ENCODE assay signal across 17 mouse cellular contexts in genomic region chr12:76909218-76909617, GRCm38 (mm10). TPM values are rescaled to one million over a fixed set of nuclear protein-coding genes. Genes with fewer than 3 reads are reported as not detected.
A peak's percentile ranks its signal among the peaks of the same experiment; 100 is the strongest.
DNase-seq lines count a peak whose midpoint lies in the region; ATAC-seq and TF ChIP-seq lines count a peak whose summit lies in the region.
"Had no signal": no experiment of that assay in that cellular context is flagged by ENCODE, and none has a peak within 500 bp of the region (broad histone marks: within the 10 kb centered on the region; RNA-seq: fewer than 3 reads in every experiment).

No protein-coding gene starts in this region.

- no peaks in the 10 kb centered on the region for H3K27me3 ChIP-seq in heart, embryonic 14.5 days (ENCODE audit: control insufficient read depth, insufficient read depth, low read length)
- no peaks in the 10 kb centered on the region for H3K27me3 ChIP-seq in small intestine, adult 2 months (ENCODE audit: control insufficient read depth, insufficient read depth, low read length)
- H3K27me3 ChIP-seq: hindbrain, embryonic 13.5 days; limb, embryonic 12.5 days; neural tube, embryonic 15.5 days had no signal

- H3K27ac ChIP-seq in heart, embryonic 14.5 days (replicated peaks in 1 of 2; ENCODE audit: control insufficient read depth in 1 of 2, insufficient read depth in 1 of 2, low read depth in 2 of 2, low read length in 2 of 2), result no peak overlapping the region
- peak overlapping the region; percentile 88 for H3K27ac ChIP-seq in bone marrow, adult 2 months (ENCODE audit: control insufficient read depth, insufficient read depth, low read depth, low read length, poor library complexity)
- peak overlapping the region; percentile 52 for H3K27ac ChIP-seq in small intestine, adult 2 months (ENCODE audit: insufficient read depth, low read depth, low read length)
- no peak overlapping the region for H3K27ac ChIP-seq in left cerebral cortex, adult 2 months
- H3K27ac ChIP-seq: hindbrain, embryonic 13.5 days; limb, embryonic 12.5 days; neural tube, embryonic 15.5 days had no signal

- H3K4me2 ChIP-seq in heart, embryonic 14.5 days (ENCODE audit: low read length), result no peak overlapping the region
- H3K4me2 ChIP-seq: hindbrain, embryonic 13.5 days; limb, embryonic 12.5 days; neural tube, embryonic 15.5 days had no signal

- H3K9me3 ChIP-seq in heart, embryonic 14.5 days (ENCODE audit: control insufficient read depth, low read length), result no peaks in the 10 kb centered on the region
- H3K9me3 ChIP-seq: hindbrain, embryonic 13.5 days; limb, embryonic 12.5 days; neural tube, embryonic 15.5 days had no signal

- no peaks in the 10 kb centered on the region for H3K4me1 ChIP-seq in heart, embryonic 14.5 days (ENCODE audit: control insufficient read depth in 2 of 2, insufficient read depth in 2 of 2, low read length in 2 of 2)
- H3K4me1 ChIP-seq in bone marrow, adult 2 months (ENCODE audit: control insufficient read depth, insufficient read depth, low read length), result no peaks in the 10 kb centered on the region
- H3K4me1 ChIP-seq in small intestine, adult 2 months (ENCODE audit: control insufficient read depth, insufficient read depth, insufficient read length, low read length), result peaks cover 9% of the 10 kb centered on the region; the same call in 1 of the 2 replicates
- H3K4me1 ChIP-seq: limb, embryonic 12.5 days had no signal

- intact Hi-C loops in heart, postnatal 25 days (cut with DNase I), result no loop called here
- intact Hi-C loops in left cerebral cortex, adult 2 months (cut with DNase I), result no loop called here

- 43% methylated on average over 5 of the region's 5 CpGs for WGBS in heart, embryonic 14.5 days
- 64% methylated on average over 5 of the region's 5 CpGs for WGBS in bone marrow, adult 2 months
- 42% methylated on average over 5 of the region's 5 CpGs for WGBS in small intestine, adult 2 months

- no peak overlapping the region for H3K4me3 ChIP-seq in heart, embryonic 14.5 days (ENCODE audit: control insufficient read depth in 1 of 2, insufficient read depth in 1 of 2, low read depth in 1 of 2, low read length in 2 of 2)
- H3K4me3 ChIP-seq in bone marrow, adult 2 months (replicated peaks; ENCODE audit: control insufficient read depth, low read depth, low read length), result peak overlapping the region; percentile 83
- no peak overlapping the region for H3K4me3 ChIP-seq in small intestine, adult 2 months (ENCODE audit: low read depth, low read length)
- H3K4me3 ChIP-seq in left cerebral cortex, adult 2 months, result no peak overlapping the region
- H3K4me3 ChIP-seq: hindbrain, embryonic 13.5 days; limb, embryonic 12.5 days; neural tube, embryonic 15.5 days had no signal

- TF ChIP-seq CTCF in bone marrow, adult 2 months (IDR thresholded peaks at IDR 0.05; ENCODE audit: control insufficient read depth, insufficient read depth, low read length), result no peak
- TF ChIP-seq CTCF in small intestine, adult 2 months (IDR thresholded peaks at IDR 0.05; ENCODE audit: extremely low read depth, insufficient read length, insufficient replicate concordance, low read depth, low read length), result no peak
- no peak for TF ChIP-seq CTCF in left cerebral cortex, adult 2 months (IDR thresholded peaks at IDR 0.05)

- no peak for TF ChIP-seq POLR2A in bone marrow, adult 2 months (IDR thresholded peaks at IDR 0.05; ENCODE audit: borderline replicate concordance, control insufficient read depth, low read depth, low read length)
- TF ChIP-seq POLR2A in small intestine, adult 2 months (IDR thresholded peaks at IDR 0.05; ENCODE audit: low read depth, low read length), result no peak

- no peak for DNase-seq in heart, postnatal 25 days (ENCODE audit: low spot score)
- DNase-seq in liver, result peak; percentile 85
- DNase-seq in adrenal gland, adult 18-20 months (ENCODE audit: low spot score in 2 of 2), result no peak
- no peak for DNase-seq in ovary, postnatal 10 days (ENCODE audit: low spot score)
- no peak for DNase-seq in left cerebral cortex, adult 2 months (ENCODE audit: extremely low spot score in 1 of 2, low spot score in 2 of 2)
- DNase-seq: B cell, adult 2 months; heart, adult 18-20 months; kidney, adult 2 months; lung, postnatal 4 days; right cerebral cortex, adult 18-20 months had no signal

- H3K36me3 ChIP-seq in heart, embryonic 14.5 days (ENCODE audit: control insufficient read depth, insufficient read depth, low read length), result peaks cover 24% of the 10 kb centered on the region
- H3K36me3 ChIP-seq in small intestine, adult 2 months (ENCODE audit: control insufficient read depth, insufficient read depth, low read length), result no peaks in the 10 kb centered on the region

- ATAC-seq in heart, embryonic 14.5 days (ENCODE audit: insufficient number of reproducible peaks, insufficient read depth, low FRiP score, low read depth), result peak; percentile 13; the same call in 1 of the 2 replicates
- ATAC-seq: midbrain, embryonic 16.5 days had no signal

- H3K9ac ChIP-seq in heart, embryonic 14.5 days (ENCODE audit: low read length), result no peak overlapping the region
- H3K9ac ChIP-seq: hindbrain, embryonic 13.5 days; limb, embryonic 12.5 days; neural tube, embryonic 15.5 days had no signal

RNA-seq across cellular contexts. Expression of gene Max, which starts 52.8 kb away (rescaled TPM):
- polyA plus RNA-seq in heart, embryonic 14.5 days (2014; fragmentation: Nextera tagmentation; extraction: Ambion mirVana), result 10.9 and 21.7 TPM in 2 replicates
- total RNA-seq in heart, postnatal 25 days (2021), result 10 to 100 TPM; 47.7 to 67.9 TPM
- 102 and 151 TPM in 2 replicates for polyA plus RNA-seq in bone marrow, adult 2 months (2011; ENCODE audit: insufficient read depth, insufficient read length, low replicate concordance, missing spikeins)
- polyA plus RNA-seq in small intestine, adult 2 months (2012; rRNA removed), result 34.6 and 99.1 TPM in 2 replicates
- total RNA-seq in adrenal gland, adult 18-20 months (2021), result 10 to 100 TPM; 70.1 to 70.8 TPM
- 10 to 100 TPM; 79.3 to 81.0 TPM for total RNA-seq in left cerebral cortex, adult 2 months (2021)

Comparison
In these comparisons a context has a peak if more than half of its experiments do, and no peak if none do; other contexts are left out.
1. H3K27ac ChIP-seq: peak in bone marrow, adult 2 months (single experiment) and small intestine, adult 2 months (single experiment); none in heart, embryonic 14.5 days (0 of 2) and left cerebral cortex, adult 2 months (single experiment).